Mouse (Mus musculus): Measurements from ENCODE around the gene Prss58.

The Prss58 gene

GRCm38 (mm10) chr6:40900287-40900686 is at the start of gene Prss58:
TSS of gene Prss58 (minus strand) at chr6:40900387.
- no peak for DNase-seq (ENCODE audit: low spot score in 2 of 2)

- no peak for DNase-seq (ENCODE audit: low spot score in 2 of 2)
Observed at GRCm38 (mm10) chr6:40940457-40940856, 40.3 kb upstream of the Prss58 start, which contains the start of gene 1700074P13Rik. TSS of gene 1700074P13Rik (minus strand) at chr6:40940557.

GRCm38 (mm10) chr6:40919954-40920353 is 19.8 kb upstream of the Prss58 start:
- no peak for DNase-seq (ENCODE audit: low spot score in 2 of 2)

- no peak for DNase-seq (ENCODE audit: low spot score in 2 of 2)
Observed at GRCm38 (mm10) chr6:40894716-40895115, 5.5 kb downstream of the Prss58 start.

GRCm38 (mm10) chr6:40893577-40893976 is 6.6 kb downstream of the Prss58 start:
- peak in 1 of 2 experiments; percentile 26 for DNase-seq (ENCODE audit: low spot score in 2 of 2)

GRCm38 (mm10) chr6:40891754-40892153 is 8.4 kb downstream of the Prss58 start:
- no peak for DNase-seq (ENCODE audit: low spot score in 2 of 2)

- DNase-seq (ENCODE audit: low spot score in 2 of 2): no peak
Observed at GRCm38 (mm10) chr6:40890973-40891372, 9.2 kb downstream of the Prss58 start.

- DNase-seq (ENCODE audit: low spot score in 2 of 2): no peak
Observed at GRCm38 (mm10) chr6:40887394-40887793, 12.8 kb downstream of the Prss58 start, which contains the start of gene Moxd2. TSS of gene Moxd2 (minus strand) at chr6:40887494.

GRCm38 (mm10) chr6:40845283-40845682 is 54.9 kb downstream of the Prss58 start:
- DNase-seq (ENCODE audit: low spot score in 2 of 2): no peak
